Mouse (Mus musculus): ENCODE measurements at regions not wholly inside any gene's neighbourhood (a gene's known extent, or its start where the extent isn't known, plus 50 kb on each side); places are given as distances from the start of the nearest gene placed in this dataset.

GRCm38 (mm10) chr19:56076128-56076527 lies 210.8 kb upstream of the Habp2 start:
- TF ChIP-seq CTCF (IDR thresholded peaks at IDR 0.05; ENCODE audit: borderline replicate concordance, control insufficient read depth, extremely low read depth, insufficient read depth, low read length, poor library complexity) = no peak
- no peak for TF ChIP-seq POLR2A (IDR thresholded peaks at IDR 0.05; ENCODE audit: control insufficient read depth, extremely low read depth, insufficient read depth, low read length, poor library complexity)
